Mouse (Mus musculus): ENCODE measurements around the gene Tra2a.

DNA sequence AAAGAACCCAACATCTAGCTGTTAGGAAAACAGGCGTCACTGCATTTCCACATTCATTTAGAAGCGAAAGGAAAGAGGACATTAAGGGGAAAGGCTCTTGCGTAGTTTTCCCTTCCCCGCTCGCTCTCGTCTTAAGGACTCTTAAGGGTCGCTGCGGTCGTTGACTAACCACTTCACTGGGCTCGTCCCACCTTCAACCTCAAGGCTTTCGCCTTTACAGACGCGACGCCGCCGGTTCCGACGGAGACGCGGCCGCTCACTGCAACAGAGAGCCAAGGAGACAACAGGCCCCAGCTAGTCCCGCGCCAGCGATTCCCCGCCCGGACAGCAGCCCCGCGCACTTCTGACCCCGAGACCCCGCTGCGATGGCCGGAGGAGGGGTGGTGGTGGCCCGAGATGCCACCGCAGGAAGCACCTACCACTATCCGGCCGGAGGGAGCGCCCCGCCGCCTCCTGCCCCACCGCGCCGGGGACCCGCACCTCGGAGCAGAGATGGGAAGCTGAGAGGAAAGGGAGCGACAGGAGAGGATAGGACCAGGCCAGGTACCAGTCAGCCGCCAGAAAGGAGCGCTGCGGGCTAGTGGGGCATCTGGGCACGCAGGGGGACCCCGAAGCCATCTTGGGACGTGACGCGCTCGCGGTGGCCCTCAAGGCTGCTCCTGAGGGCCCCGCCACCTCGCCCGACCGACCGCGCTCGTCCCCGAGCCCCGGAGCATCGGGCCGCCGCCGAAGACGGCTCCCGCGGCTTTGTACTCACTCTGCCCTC lies 569 bp downstream of the Tra2a start:
- TF ChIP-seq CTCF (conservative IDR thresholded peaks at IDR 0.05; ENCODE audit: low read length) (no peak), POU5F1 (IDR thresholded peaks at IDR 0.05; ENCODE audit: borderline replicate concordance, low read length) (no peak), NANOG (IDR thresholded peaks at IDR 0.05; ENCODE audit: borderline replicate concordance, low read length) (no peak)
